Mouse (Mus musculus) adrenal gland, adult (tissue): ENCODE measurements around the gene Gchfr.

Experiments
- DNase-seq, 2 experiments: peaks; one replicate each; pipeline ENCODE4 v3.0.0; 2022 to 2023; ENCODE audit warnings: low spot score in 1 of 2; ENCODE audit not compliant: inconsistent age in 2 of 2

Gene Gchfr

DNA sequence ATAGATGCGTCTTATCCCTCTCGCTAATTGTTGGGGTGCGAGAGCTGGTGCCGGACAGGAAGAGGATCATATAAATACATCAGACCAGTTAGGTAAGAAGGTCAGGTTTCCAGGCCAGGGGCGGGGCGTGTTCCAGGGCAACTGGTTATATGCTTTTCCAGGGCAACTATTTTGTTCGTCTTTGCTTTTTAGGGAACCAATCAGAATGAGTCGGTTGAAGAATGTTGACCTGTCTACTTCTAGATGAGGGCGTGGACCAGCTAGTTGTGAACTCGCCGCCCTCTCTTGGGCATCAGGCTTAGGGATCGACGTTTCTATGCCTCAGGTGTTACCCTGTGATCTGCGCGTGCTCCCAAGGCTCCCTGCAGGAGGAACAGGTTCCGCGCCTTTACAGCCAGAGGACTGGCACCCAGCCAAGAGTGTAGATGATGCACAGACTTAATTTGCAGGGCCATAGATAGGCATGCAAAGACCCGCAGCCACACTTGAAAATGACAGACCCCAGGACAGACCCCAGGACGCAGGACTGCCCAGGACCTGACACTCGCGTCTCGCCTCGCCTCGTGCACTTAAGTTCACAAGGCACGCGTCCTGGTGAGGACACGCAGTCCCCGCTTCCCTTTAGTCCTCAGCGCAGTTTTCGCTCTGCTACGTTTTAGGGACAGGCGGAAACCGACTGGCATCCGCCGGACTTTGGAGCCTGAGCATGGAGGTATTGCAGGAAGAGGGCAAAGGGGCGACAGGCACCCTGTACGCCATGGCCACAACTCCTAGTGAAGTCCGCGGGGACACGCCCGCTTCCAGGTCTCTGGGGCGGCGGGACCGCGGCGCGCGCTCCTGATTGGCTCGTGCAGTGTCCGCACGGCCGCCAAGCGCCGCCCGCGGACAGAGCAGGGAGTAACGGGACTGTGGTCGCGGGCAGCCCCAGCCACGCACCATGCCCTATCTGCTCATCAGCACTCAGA is at the start of gene Gchfr:
Gene Gchfr (plus strand): TSS at position 873 of the 965 bp plus-strand sequence.
- DNase-seq = peak; percentile 82 to 92

DNA sequence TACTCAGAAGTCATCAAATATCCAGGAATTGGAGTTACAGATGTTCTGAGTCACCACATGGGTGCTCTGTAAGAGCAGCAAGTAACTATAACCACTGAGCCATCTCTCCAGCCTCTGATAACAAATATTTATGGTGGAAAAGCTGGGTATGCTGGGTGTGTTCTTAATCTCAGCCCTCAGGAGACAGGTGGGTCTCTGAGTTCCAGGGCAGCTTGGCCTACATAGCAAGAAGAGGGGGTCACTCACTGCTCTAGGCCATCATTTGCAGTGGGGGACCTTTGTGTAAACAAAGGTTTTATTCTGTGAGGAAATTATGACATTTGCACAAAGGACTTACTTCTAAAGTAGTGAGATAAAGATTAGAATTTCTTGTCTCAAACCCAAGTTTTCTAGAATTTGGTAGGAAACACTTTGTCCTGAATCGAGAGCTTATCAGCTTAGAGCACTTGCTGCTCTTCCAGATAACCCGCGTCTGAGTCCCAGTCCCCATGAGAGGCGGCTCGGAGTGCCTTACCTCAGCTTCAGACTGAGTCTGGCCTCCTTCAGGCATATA is 31.2 kb upstream of the Gchfr start:
- no peak for DNase-seq

GRCm38 (mm10) chr2:119145199-119145598 is 22.4 kb upstream of the Gchfr start:
- no peak for DNase-seq

- no peak for DNase-seq
Measured at GRCm38 (mm10) chr2:119146435-119146834, 21.1 kb upstream of the Gchfr start.

- no peak for DNase-seq
Measured at GRCm38 (mm10) chr2:119147160-119147678, 20.4 kb upstream of the Gchfr start.

- DNase-seq = no peak
Measured at GRCm38 (mm10) chr2:119147775-119148174, 19.8 kb upstream of the Gchfr start.

DNA sequence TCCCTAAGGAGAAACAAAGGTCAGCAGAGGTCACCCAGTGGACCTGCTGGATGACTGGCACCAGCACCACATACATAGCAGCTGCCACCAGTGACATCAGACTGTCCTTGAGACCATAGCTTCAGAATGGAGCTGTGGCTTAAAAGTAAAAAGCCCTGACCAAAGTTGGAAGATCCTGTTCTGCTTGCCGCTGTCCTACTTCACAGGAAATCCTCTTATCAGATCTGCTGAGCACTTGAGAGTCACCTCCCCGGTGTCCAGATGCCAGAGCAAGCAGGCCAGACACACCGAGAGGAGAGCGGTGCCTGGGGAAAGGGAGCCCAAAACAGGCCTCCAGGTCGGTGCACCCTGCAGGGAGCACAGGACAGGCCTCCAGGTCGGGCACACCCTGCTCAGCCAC is 15.3 kb upstream of the Gchfr start:
- DNase-seq = peak in 1 of 2 experiments; percentile 38

DNA sequence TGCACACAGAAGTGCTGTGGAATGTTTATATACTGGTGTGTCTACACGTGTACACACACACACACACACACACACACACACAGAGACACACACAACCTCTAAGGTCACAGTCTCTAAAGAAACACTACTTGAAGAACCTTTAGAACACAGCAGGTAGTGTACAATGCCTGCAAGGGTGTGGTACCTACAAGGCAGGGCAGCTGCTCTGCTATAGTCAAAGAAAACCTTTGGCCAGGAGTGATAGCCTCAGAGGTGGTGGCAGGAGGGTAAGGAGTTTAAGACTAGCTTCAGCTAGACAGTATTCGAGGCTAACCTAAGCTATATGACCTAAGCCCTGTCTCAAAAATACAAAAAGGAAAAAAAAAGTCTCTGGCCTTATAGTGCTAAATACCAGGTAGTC is 12.9 kb upstream of the Gchfr start:
- no peak for DNase-seq

- DNase-seq = no peak
Measured at GRCm38 (mm10) chr2:119155388-119155787, 12.2 kb upstream of the Gchfr start.

DNA sequence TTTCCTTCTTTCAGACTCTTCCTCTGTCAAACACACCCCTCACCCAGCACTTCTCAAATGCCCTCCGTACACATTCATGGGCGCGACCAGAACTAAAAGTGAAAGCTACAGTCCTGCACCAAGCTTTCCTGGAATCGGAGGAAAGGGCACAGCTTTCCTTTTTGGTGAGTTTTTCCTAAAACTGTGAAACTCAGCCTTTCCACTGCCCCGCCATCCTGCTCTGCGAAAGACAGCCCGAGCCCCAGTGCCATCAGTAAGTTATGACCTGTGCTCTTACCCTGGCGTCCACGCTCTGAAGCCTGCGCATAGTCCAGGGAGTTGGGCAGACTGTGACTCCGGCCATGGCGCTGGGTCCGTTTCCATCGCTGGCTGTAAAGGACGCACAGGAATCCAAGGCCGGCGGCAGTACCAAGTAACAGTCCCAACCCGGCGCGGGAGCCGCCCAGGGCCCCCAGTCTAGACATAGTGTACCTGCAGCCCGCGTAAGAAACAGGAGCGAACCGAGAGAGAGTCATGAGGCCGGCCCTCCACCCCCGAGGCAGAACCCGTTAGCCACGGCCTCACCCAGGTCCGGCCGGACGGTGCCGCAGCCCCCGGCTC is 11.4 kb upstream of the Gchfr start:
- DNase-seq = peak in 1 of 2 experiments; percentile 82

DNA sequence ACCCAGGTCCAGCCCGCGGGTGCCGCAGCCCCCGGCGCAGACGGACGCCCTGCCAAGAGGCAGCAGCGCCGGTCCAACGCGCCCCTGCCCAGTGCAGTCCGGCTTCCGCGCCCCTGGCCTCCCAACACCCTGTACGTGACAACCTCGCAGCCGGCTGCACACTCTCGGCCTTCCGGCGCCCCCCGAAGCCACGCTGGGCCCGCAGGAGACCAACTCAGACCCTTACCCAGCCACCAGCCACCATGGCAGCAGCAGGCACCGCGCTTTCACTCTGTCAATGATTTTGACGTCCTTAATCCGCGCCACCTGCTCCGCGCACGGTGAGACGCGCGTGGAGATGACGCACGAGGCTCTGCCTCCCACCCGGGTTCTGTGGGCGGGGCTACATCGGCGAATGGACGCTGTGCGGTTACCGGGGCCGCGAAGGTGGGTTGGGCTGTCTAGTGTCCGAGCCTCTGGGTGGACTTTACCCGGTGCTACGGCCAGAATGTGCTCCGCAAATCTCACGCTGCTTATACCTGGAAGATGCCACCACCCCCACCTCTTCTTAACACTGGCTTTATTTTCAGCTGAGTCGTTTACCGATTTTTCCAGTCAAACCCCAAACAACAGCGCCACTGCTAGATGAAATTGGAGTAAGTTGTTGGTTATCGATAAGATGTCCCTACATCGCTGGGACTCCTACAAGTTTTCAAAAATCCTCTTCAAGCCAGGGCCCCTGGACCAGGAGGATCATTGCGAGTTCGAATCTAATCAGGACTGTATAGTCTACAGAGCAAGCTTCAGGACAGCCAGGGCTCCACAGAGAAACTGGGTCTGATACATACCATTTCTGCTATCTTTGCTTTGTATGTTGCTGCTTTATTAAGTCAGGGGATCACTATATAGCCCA is 10.6 kb upstream of the Gchfr start, which contains the start of gene Rmdn3:
Gene Rmdn3 (minus strand): TSS at position 354 of the 892 bp plus-strand sequence.
- peak; percentile 94 to 98 for DNase-seq

GRCm38 (mm10) chr2:119157836-119158235 is 9.7 kb upstream of the Gchfr start:
- DNase-seq = no peak

GRCm38 (mm10) chr2:119161247-119161646 is 6.3 kb upstream of the Gchfr start:
- peak; percentile 36 to 55 for DNase-seq

GRCm38 (mm10) chr2:119163135-119163534 is 4.4 kb upstream of the Gchfr start:
- DNase-seq = no peak

DNA sequence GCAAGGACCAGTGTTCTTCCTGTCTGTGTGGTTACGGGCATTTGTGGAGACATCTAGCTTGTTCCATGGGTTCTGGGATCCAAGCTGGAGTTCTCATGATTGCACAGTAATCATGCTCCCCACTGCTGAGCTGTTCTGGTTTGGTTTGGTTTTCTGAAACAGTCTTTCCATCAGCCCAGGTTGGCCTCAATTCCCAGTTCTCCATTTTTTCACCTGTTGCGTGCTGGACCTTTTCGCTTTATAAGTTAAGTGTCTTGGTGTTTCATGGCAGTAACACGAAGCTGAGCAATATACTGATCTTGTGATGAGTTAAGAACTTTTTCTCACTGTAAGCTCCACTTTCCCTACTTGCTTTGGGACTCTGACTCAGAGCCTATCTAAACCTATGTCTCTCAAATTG is 3.6 kb upstream of the Gchfr start:
- DNase-seq = no peak

GRCm38 (mm10) chr2:119165401-119165800 is 2.2 kb upstream of the Gchfr start:
- no peak for DNase-seq

- no peak for DNase-seq
Measured at GRCm38 (mm10) chr2:119167866-119168256, 288 bp downstream of the Gchfr start.

GRCm38 (mm10) chr2:119170282-119170681 is 2.7 kb downstream of the Gchfr start:
- no peak for DNase-seq

DNA sequence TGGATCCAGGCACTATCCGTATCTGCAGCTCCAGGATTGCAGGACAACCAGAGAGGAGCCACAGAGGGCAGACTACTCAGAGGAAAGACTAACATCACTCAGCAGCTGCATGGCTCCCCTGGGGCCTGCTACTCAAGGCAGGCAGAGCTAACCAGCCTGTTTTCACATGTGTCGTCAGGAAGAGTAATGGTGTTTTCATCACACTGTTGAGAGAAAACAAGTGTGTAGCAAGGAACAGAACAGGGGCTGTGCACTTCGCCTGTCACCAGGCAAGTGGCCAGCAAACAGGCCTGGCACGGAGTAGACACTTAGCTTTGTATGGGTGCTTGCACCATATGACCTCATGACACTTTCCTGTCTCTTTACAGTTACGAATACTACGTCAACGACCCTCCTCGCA is 4.0 kb downstream of the Gchfr start:
- peak in 1 of 2 experiments; percentile 47 for DNase-seq

- DNase-seq = peak in 1 of 2 experiments; percentile 19
Measured at GRCm38 (mm10) chr2:119172446-119172845, 4.9 kb downstream of the Gchfr start.
